Mouse (Mus musculus): ENCODE data around the gene Brms1. TPM values are rescaled to one million over a fixed set of nuclear protein-coding genes. Genes with fewer than 3 reads are reported as not detected.
A peak's percentile ranks its signal among the peaks of the same experiment; 100 is the strongest.

The Brms1 gene
- polyA plus RNA-seq, 1 experiment = 58.2 TPM

GRCm38 (mm10) chr19:5016221-5016742, 24.9 kb upstream of the Brms1 start:
- H3K27ac ChIP-seq (ENCODE audit: insufficient read depth, low read depth, low read length) = no peak overlapping the region
- TF ChIP-seq CTCF (IDR thresholded peaks at IDR 0.05; ENCODE audit: low read depth, low read length) = no peak
- TF ChIP-seq POLR2A (IDR thresholded peaks at IDR 0.05; ENCODE audit: borderline replicate concordance, low read depth, low read length) = no peak
- H3K4me3 ChIP-seq (ENCODE audit: insufficient read depth, low read length) = no peak overlapping the region
- peaks cover 22% of the 10 kb centered on the region for H3K4me1 ChIP-seq (ENCODE audit: control insufficient read depth, insufficient read depth, low read length)

- peak; percentile 61 for TF ChIP-seq CTCF (IDR thresholded peaks at IDR 0.05; ENCODE audit: low read depth, low read length)
- no peak for TF ChIP-seq POLR2A (IDR thresholded peaks at IDR 0.05; ENCODE audit: borderline replicate concordance, low read depth, low read length)
- Histone ChIP-seq H3K4me1 (ENCODE audit: control insufficient read depth, insufficient read depth, low read length) (peaks cover 22% of the 10 kb centered on the region), H3K4me3 (ENCODE audit: insufficient read depth, low read length) (no peak overlapping the region), H3K27ac (ENCODE audit: insufficient read depth, low read depth, low read length) (no peak overlapping the region)
Observed at GRCm38 (mm10) chr19:5016782-5017181, 24.4 kb upstream of the Brms1 start.

GRCm38 (mm10) chr19:5017611-5018010, 23.5 kb upstream of the Brms1 start:
- H3K4me1 ChIP-seq (ENCODE audit: control insufficient read depth, insufficient read depth, low read length) = peaks cover 24% of the 10 kb centered on the region
- TF ChIP-seq CTCF (IDR thresholded peaks at IDR 0.05; ENCODE audit: low read depth, low read length) = no peak
- H3K27ac ChIP-seq (ENCODE audit: insufficient read depth, low read depth, low read length) = no peak overlapping the region
- no peak overlapping the region for H3K4me3 ChIP-seq (ENCODE audit: insufficient read depth, low read length)

- peak overlapping the region; percentile 61; the same call in 1 of the 2 replicates for H3K27ac ChIP-seq (ENCODE audit: insufficient read depth, low read depth, low read length)
- no peak overlapping the region for H3K4me3 ChIP-seq (ENCODE audit: insufficient read depth, low read length)
- TF ChIP-seq POLR2A (IDR thresholded peaks at IDR 0.05; ENCODE audit: borderline replicate concordance, low read depth, low read length) (no peak), CTCF (IDR thresholded peaks at IDR 0.05; ENCODE audit: low read depth, low read length) (no peak)
- peaks cover 26% of the 10 kb centered on the region for H3K4me1 ChIP-seq (ENCODE audit: control insufficient read depth, insufficient read depth, low read length)
Observed at GRCm38 (mm10) chr19:5018191-5018590, 23.0 kb upstream of the Brms1 start.

- Histone ChIP-seq H3K27ac (ENCODE audit: insufficient read depth, low read depth, low read length) (no peak overlapping the region), H3K4me3 (ENCODE audit: insufficient read depth, low read length) (no peak overlapping the region), H3K4me1 (ENCODE audit: control insufficient read depth, insufficient read depth, low read length) (peaks cover 25% of the 10 kb centered on the region)
- TF ChIP-seq POLR2A (IDR thresholded peaks at IDR 0.05; ENCODE audit: borderline replicate concordance, low read depth, low read length) (no peak), CTCF (IDR thresholded peaks at IDR 0.05; ENCODE audit: low read depth, low read length) (no peak)
Observed at GRCm38 (mm10) chr19:5021416-5021815, 19.7 kb upstream of the Brms1 start.

GRCm38 (mm10) chr19:5023621-5024479, 17.3 kb upstream of the Brms1 start, which contains the start of gene Slc29a2:
TSS of gene Slc29a2 (plus strand) at chr19:5023860.
- H3K4me1 ChIP-seq (ENCODE audit: control insufficient read depth, insufficient read depth, low read length) = peaks cover 7% of the 10 kb centered on the region
- peak within 1 kb of the TSS; percentile 83 for H3K4me3 ChIP-seq (ENCODE audit: insufficient read depth, low read length)
- peak within 1 kb of the TSS; percentile 85 for H3K27ac ChIP-seq (ENCODE audit: insufficient read depth, low read depth, low read length)
- TF ChIP-seq CTCF (IDR thresholded peaks at IDR 0.05; ENCODE audit: low read depth, low read length) = no peak
- no peak for TF ChIP-seq POLR2A (IDR thresholded peaks at IDR 0.05; ENCODE audit: borderline replicate concordance, low read depth, low read length)

- TF ChIP-seq POLR2A (IDR thresholded peaks at IDR 0.05; ENCODE audit: borderline replicate concordance, low read depth, low read length) = no peak
- TF ChIP-seq CTCF (IDR thresholded peaks at IDR 0.05; ENCODE audit: low read depth, low read length) = no peak
- peaks cover 4% of the 10 kb centered on the region; the same call in 1 of the 2 replicates for H3K4me1 ChIP-seq (ENCODE audit: control insufficient read depth, insufficient read depth, low read length)
- H3K27ac ChIP-seq (ENCODE audit: insufficient read depth, low read depth, low read length) = no peak overlapping the region
- H3K4me3 ChIP-seq (ENCODE audit: insufficient read depth, low read length) = no peak overlapping the region
Observed at GRCm38 (mm10) chr19:5026111-5026510, 15.0 kb upstream of the Brms1 start.

- TF ChIP-seq POLR2A (IDR thresholded peaks at IDR 0.05; ENCODE audit: borderline replicate concordance, low read depth, low read length) (no peak), CTCF (IDR thresholded peaks at IDR 0.05; ENCODE audit: low read depth, low read length) (no peak)
- no peak overlapping the region for H3K4me3 ChIP-seq (ENCODE audit: insufficient read depth, low read length)
- no peaks in the 10 kb centered on the region for H3K4me1 ChIP-seq (ENCODE audit: control insufficient read depth, insufficient read depth, low read length)
- no peak overlapping the region for H3K27ac ChIP-seq (ENCODE audit: insufficient read depth, low read depth, low read length)
Observed at GRCm38 (mm10) chr19:5032686-5033085, 8.5 kb upstream of the Brms1 start.

GRCm38 (mm10) chr19:5036577-5036976, 4.6 kb upstream of the Brms1 start:
- no peak for TF ChIP-seq CTCF (IDR thresholded peaks at IDR 0.05; ENCODE audit: low read depth, low read length)
- no peak for TF ChIP-seq POLR2A (IDR thresholded peaks at IDR 0.05; ENCODE audit: borderline replicate concordance, low read depth, low read length)
- no peak overlapping the region for H3K4me3 ChIP-seq (ENCODE audit: insufficient read depth, low read length)
- H3K27ac ChIP-seq (ENCODE audit: insufficient read depth, low read depth, low read length) = no peak overlapping the region
- H3K4me1 ChIP-seq (ENCODE audit: control insufficient read depth, insufficient read depth, low read length) = peaks cover 10% of the 10 kb centered on the region

All from bone marrow macrophage, adult 2 months (primary cell).